Mouse (Mus musculus): ENCODE data around the gene Ltc4s. TPM values are rescaled to one million over a fixed set of nuclear protein-coding genes. Genes with fewer than 3 reads are reported as not detected.

The Ltc4s gene
- polyA plus RNA-seq, 1 experiment from 2014 or later = 0.92 TPM

DNA sequence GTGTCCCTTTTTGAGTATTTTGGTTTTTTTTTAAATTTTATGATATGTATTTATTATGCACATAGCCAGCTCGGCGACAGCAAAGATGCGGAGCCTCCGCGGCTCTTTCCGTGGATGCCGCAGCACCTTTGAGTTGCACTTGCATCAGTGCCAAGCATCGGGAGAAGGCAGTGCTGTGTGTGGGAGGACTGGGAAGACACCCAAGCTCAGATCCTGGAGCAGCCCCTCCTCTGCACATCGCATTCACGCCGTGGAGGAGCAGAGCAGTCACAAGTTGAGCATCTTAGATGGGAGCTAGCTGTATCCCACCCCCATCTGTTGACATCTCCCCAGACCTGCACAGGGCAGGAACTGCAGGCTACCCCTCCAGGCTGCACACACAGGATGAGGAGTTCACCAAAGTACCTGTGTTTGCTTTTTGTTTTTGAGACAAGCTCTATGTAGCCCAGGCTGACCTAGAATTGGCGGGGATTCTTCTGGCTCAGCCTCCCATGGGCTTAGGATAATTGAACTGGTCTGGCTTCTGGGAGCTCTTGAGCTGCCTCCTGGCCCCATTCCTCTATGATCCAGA, 15.7 kb upstream of the Ltc4s start:
- Histone ChIP-seq H3K4me2 (no peak overlapping the region), H3K4me3 (ENCODE audit: low read depth, low read length) (no peak overlapping the region), H3K36me3 (ENCODE audit: control insufficient read depth, insufficient read depth, low read length) (peaks cover 8% of the 10 kb centered on the region), H3K27me3 (ENCODE audit: control insufficient read depth, insufficient read depth, low read length) (no peaks in the 10 kb centered on the region), H3K4me1 (ENCODE audit: control insufficient read depth, insufficient read depth, low read length) (no peaks in the 10 kb centered on the region), H3K9me3 (ENCODE audit: control insufficient read depth, low read length) (no peaks in the 10 kb centered on the region), H3K27ac (ENCODE audit: low read depth, low read length) (no peak overlapping the region), H3K9ac (ENCODE audit: low read length) (no peak overlapping the region)
- no peak for DNase-seq (ENCODE audit: low spot score, missing footprints)
- no peak for ATAC-seq (ENCODE audit: low FRiP score)
- WGBS = 87% methylated on average over 12 of the region's 12 CpGs

- peaks cover 7% of the 10 kb centered on the region for H3K36me3 ChIP-seq (ENCODE audit: control insufficient read depth, insufficient read depth, low read length)
- no peaks in the 10 kb centered on the region for H3K4me1 ChIP-seq (ENCODE audit: control insufficient read depth, insufficient read depth, low read length)
- H3K27me3 ChIP-seq (ENCODE audit: control insufficient read depth, insufficient read depth, low read length) = no peaks in the 10 kb centered on the region
- WGBS = 84% methylated on average over 1 of the region's 1 CpGs
- ATAC-seq (ENCODE audit: low FRiP score) = no peak
- no peak overlapping the region for H3K9ac ChIP-seq (ENCODE audit: low read length)
- no peak for DNase-seq (ENCODE audit: low spot score, missing footprints)
- no peak overlapping the region for H3K4me3 ChIP-seq (ENCODE audit: low read depth, low read length)
- H3K27ac ChIP-seq (ENCODE audit: low read depth, low read length) = no peak overlapping the region
- no peak overlapping the region for H3K4me2 ChIP-seq
- H3K9me3 ChIP-seq (ENCODE audit: control insufficient read depth, low read length) = no peaks in the 10 kb centered on the region
Measured at GRCm38 (mm10) chr11:50253393-50253792, 15.0 kb upstream of the Ltc4s start.

- DNase-seq (ENCODE audit: low spot score, missing footprints) = no peak
- Histone ChIP-seq H3K4me1 (ENCODE audit: control insufficient read depth, insufficient read depth, low read length) (no peaks in the 10 kb centered on the region), H3K27ac (ENCODE audit: low read depth, low read length) (no peak overlapping the region), H3K27me3 (ENCODE audit: control insufficient read depth, insufficient read depth, low read length) (no peaks in the 10 kb centered on the region), H3K9me3 (ENCODE audit: control insufficient read depth, low read length) (no peaks in the 10 kb centered on the region), H3K4me3 (ENCODE audit: low read depth, low read length) (no peak overlapping the region), H3K9ac (ENCODE audit: low read length) (no peak overlapping the region), H3K4me2 (no peak overlapping the region), H3K36me3 (ENCODE audit: control insufficient read depth, insufficient read depth, low read length) (peaks cover 5% of the 10 kb centered on the region)
- ATAC-seq (ENCODE audit: low FRiP score) = no peak
- 83% methylated on average over 11 of the region's 11 CpGs for WGBS
Measured at GRCm38 (mm10) chr11:50252684-50253265, 14.4 kb upstream of the Ltc4s start.

DNA sequence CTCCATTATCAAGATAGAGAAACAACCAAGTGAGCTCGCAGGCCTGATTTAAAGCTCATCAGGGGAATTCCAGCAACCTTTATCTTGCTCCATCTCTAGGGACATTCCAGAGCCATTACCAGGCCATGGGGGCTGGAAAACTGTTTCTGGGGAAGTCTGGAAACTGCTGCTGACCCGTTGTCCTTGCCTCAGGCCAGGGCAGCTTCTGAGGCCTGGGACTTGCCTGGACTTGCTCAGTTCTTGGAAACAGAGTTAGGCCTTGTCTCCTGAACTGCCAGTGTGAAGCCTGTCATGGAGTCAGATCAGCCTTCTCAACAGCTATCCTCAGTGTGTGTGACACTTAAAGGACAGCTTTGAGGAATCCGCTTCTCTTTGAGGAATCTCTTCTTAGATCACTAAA, 13.8 kb upstream of the Ltc4s start:
- DNase-seq (ENCODE audit: low spot score, missing footprints) (no peak), ATAC-seq (ENCODE audit: low FRiP score) (no peak)
- H3K4me1 ChIP-seq (ENCODE audit: control insufficient read depth, insufficient read depth, low read length) = no peaks in the 10 kb centered on the region
- H3K4me3 ChIP-seq (ENCODE audit: low read depth, low read length) = no peak overlapping the region
- H3K9me3 ChIP-seq (ENCODE audit: control insufficient read depth, low read length) = no peaks in the 10 kb centered on the region
- H3K4me2 ChIP-seq = no peak overlapping the region
- H3K27ac ChIP-seq (ENCODE audit: low read depth, low read length) = no peak overlapping the region
- 71% methylated on average over 3 of the region's 3 CpGs for WGBS
- no peaks in the 10 kb centered on the region for H3K27me3 ChIP-seq (ENCODE audit: control insufficient read depth, insufficient read depth, low read length)
- 0 out of 2 replicates have a peak, but pooled peaks cover 4% of the 10 kb centered on the region for H3K36me3 ChIP-seq (ENCODE audit: control insufficient read depth, insufficient read depth, low read length)
- no peak overlapping the region for H3K9ac ChIP-seq (ENCODE audit: low read length)

DNA sequence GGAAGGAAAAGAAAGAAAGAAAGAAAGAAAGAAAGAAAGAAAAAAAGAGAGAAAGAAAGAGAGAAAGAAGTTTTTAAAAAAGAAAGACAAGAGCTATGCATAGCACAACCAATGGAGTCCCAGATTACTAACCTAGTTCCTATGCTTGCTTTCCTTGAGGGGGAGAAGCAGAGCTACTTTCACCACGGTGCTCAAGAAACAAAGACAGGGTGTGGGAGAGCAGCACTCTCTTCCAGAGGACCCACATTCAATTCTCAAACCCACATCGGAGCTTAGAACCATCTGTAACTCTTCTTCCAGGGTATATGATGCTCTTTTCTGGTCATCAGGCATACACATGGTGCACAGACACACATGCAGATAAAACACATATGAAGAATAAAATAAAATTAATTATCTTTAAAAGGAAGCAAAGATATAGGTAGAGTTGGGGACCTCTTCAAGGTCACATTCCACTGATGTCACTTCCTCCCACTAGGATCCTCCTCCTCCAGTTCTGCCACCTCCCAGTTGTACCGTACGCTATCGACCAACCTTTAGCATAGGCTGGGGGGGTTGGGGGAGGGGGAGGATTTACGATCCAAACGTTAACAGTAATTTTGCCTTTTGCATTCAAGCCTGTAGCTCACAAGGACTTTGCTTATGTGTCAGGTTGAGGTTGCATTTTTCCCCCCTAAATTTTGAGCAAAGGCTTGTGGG, 10.2 kb upstream of the Ltc4s start:
- ATAC-seq (ENCODE audit: low FRiP score) = no peak
- Histone ChIP-seq H3K36me3 (ENCODE audit: control insufficient read depth, insufficient read depth, low read length) (no peaks in the 10 kb centered on the region), H3K9me3 (ENCODE audit: control insufficient read depth, low read length) (no peaks in the 10 kb centered on the region), H3K4me3 (ENCODE audit: low read depth, low read length) (no peak overlapping the region), H3K27ac (ENCODE audit: low read depth, low read length) (no peak overlapping the region), H3K27me3 (ENCODE audit: control insufficient read depth, insufficient read depth, low read length) (no peaks in the 10 kb centered on the region), H3K4me1 (ENCODE audit: control insufficient read depth, insufficient read depth, low read length) (no peaks in the 10 kb centered on the region), H3K4me2 (no peak overlapping the region), H3K9ac (ENCODE audit: low read length) (no peak overlapping the region)
- 88% methylated on average over 7 of the region's 7 CpGs for WGBS
- DNase-seq (ENCODE audit: low spot score, missing footprints) = no peak

DNA sequence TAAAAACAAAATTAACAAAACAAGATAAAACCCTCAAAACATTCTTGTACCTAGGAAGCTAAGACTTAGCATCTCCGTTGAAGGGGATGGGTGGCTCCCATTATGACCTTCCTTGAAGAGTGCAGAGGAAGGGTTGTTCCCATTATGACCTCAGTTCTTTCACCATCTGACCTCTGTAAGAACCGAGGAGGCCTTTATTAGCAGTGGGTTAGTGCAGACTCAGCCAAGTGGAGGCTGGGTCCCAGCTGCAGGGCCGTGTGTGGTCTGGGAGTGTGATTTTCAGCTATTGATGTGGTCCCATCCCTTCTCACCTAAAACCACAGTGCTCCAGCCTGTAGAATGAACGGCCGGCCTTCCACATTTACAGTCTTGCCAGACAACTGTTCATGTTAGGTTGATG, 6.9 kb upstream of the Ltc4s start:
- no peak for ATAC-seq (ENCODE audit: low FRiP score)
- Histone ChIP-seq H3K9ac (ENCODE audit: low read length) (no peak overlapping the region), H3K4me1 (ENCODE audit: control insufficient read depth, insufficient read depth, low read length) (no peaks in the 10 kb centered on the region), H3K4me3 (ENCODE audit: low read depth, low read length) (no peak overlapping the region), H3K4me2 (no peak overlapping the region), H3K27ac (ENCODE audit: low read depth, low read length) (no peak overlapping the region), H3K27me3 (ENCODE audit: control insufficient read depth, insufficient read depth, low read length) (no peaks in the 10 kb centered on the region), H3K9me3 (ENCODE audit: control insufficient read depth, low read length) (no peaks in the 10 kb centered on the region), H3K36me3 (ENCODE audit: control insufficient read depth, insufficient read depth, low read length) (no peaks in the 10 kb centered on the region)
- 70% methylated on average over 5 of the region's 5 CpGs for WGBS
- DNase-seq (ENCODE audit: low spot score, missing footprints) = no peak

DNA sequence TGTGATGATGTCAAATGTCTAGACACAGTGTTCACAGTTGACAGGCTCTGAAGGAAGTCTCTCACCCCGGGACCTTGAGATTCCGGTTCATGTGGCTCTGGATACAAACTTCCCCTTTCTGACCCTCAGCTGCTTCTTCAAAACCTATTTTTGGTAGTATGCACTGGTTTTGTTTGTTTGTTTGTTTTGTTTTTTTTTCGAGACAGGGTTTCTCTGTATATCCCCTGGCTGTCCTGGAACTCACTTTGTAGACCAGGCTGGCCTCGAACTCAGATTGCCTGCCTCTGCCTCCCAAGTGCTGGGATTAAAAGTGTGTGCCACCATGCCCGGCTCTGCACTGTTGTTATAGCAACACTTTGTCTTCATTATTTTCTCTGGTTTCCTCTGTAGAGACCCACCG, 5.5 kb upstream of the Ltc4s start:
- Histone ChIP-seq H3K9ac (ENCODE audit: low read length) (no peak overlapping the region), H3K27ac (ENCODE audit: low read depth, low read length) (no peak overlapping the region), H3K4me3 (ENCODE audit: low read depth, low read length) (no peak overlapping the region), H3K27me3 (ENCODE audit: control insufficient read depth, insufficient read depth, low read length) (no peaks in the 10 kb centered on the region; the same call in 1 of the 2 replicates), H3K36me3 (ENCODE audit: control insufficient read depth, insufficient read depth, low read length) (no peaks in the 10 kb centered on the region), H3K9me3 (ENCODE audit: control insufficient read depth, low read length) (no peaks in the 10 kb centered on the region), H3K4me1 (ENCODE audit: control insufficient read depth, insufficient read depth, low read length) (no peaks in the 10 kb centered on the region), H3K4me2 (no peak overlapping the region)
- DNase-seq (ENCODE audit: low spot score, missing footprints) (no peak), ATAC-seq (ENCODE audit: low FRiP score) (no peak)
- 82% methylated on average over 6 of the region's 6 CpGs for WGBS

- peaks cover 20% of the 10 kb centered on the region for H3K27me3 ChIP-seq (ENCODE audit: control insufficient read depth, insufficient read depth, low read length)
- H3K4me1 ChIP-seq (ENCODE audit: control insufficient read depth, insufficient read depth, low read length) = peaks cover 12% of the 10 kb centered on the region
- DNase-seq (ENCODE audit: low spot score, missing footprints) (no peak), ATAC-seq (ENCODE audit: low FRiP score) (no peak)
- H3K9me3 ChIP-seq (ENCODE audit: control insufficient read depth, low read length) = no peaks in the 10 kb centered on the region
- no peaks in the 10 kb centered on the region for H3K36me3 ChIP-seq (ENCODE audit: control insufficient read depth, insufficient read depth, low read length)
- 94% methylated on average over 7 of the region's 7 CpGs for WGBS
- no peak overlapping the region for H3K4me2 ChIP-seq
- no peak overlapping the region for H3K9ac ChIP-seq (ENCODE audit: low read length)
- H3K4me3 ChIP-seq (ENCODE audit: low read depth, low read length) = no peak overlapping the region
- no peak overlapping the region for H3K27ac ChIP-seq (ENCODE audit: low read depth, low read length)
Measured at GRCm38 (mm10) chr11:50240235-50240911, 2.0 kb upstream of the Ltc4s start.
